Mouse (Mus musculus) thymus, adult 2 months (tissue): ENCODE results near the gene Pkm.
A peak's percentile ranks its signal among the peaks of the same experiment; 100 is the strongest.

Experiments
- CTCF ChIP-seq: fragments of 200-500 bp; IDR thresholded peaks from 2 replicates; pipeline ENCODE4 v1.5.1; 2012; ENCODE audit warnings: mild to moderate bottlenecking, control low read depth, low read length, moderate library complexity, borderline replicate concordance; ENCODE audit not compliant: control insufficient read depth, poor library complexity, insufficient read depth; ENCODE audit errors: extremely low read depth
- POLR2A ChIP-seq: fragments of 200-500 bp; IDR thresholded peaks from 2 replicates; pipeline ENCODE4 v1.6.1; 2012; ENCODE audit warnings: mild to moderate bottlenecking, low read length, control low read depth, moderate library complexity; ENCODE audit not compliant: control insufficient read depth, poor library complexity, insufficient read depth; ENCODE audit errors: extremely low read depth

- TF ChIP-seq POLR2A (peak; percentile 86; the same call in 1 of the 2 replicates), CTCF (no peak)
Observed at GRCm38 (mm10) chr9:59617307-59617973, 38.7 kb upstream of the Pkm start.
